Mouse (Mus musculus) spleen, adult 12 weeks (tissue): Measurements from ENCODE around the gene Iqca.

Experiments
- DNase-seq: peaks from one replicate; pipeline ENCODE4 v3.0.0; 2022; ENCODE audit warnings: low spot score

The Iqca gene

GRCm38 (mm10) chr1:90060054-90060453 is 93.1 kb downstream of the Iqca start:
- DNase-seq, result no peak

DNA sequence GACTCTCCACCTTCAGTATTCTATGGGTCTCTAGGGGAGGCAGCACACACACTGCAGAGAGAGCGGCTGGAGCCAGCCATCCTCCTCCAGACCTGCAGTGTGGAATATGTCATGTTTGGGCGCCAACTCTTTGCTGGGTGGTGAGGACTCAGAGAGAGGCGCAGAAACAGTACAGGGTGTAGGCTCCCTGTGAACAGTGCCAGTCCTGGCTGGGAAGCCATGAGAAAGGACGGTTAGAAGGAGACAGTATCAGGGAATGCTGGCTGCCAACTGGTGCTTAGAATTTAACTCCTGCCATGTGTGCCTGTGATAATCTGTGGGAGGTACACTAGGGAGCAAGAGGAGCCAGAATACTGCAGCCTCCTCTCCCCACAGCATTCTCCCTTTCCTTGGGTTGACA is 98.2 kb downstream of the Iqca start:
- no peak for DNase-seq

DNA sequence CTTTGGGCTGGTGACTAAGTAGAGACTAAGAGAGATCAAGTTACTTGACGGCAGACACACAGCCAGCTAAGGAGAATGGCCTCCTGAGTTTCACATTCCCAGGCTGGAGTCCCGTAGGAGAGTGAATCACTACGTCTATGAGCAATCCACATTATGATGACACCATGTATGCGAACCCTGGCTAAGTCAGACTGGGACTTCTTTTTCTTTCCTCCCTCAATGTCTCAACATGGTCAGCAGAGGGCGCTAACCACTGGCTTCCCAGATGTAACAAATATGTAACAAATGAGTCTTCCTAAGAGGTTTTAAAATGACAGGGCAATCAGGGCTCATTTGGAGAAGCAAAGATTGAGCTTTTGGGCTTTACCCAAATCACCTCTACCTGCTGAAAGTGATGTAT is 101.9 kb downstream of the Iqca start:
- no peak for DNase-seq

GRCm38 (mm10) chr1:90050046-90050739 is 103.0 kb downstream of the Iqca start:
- no peak for DNase-seq

DNA sequence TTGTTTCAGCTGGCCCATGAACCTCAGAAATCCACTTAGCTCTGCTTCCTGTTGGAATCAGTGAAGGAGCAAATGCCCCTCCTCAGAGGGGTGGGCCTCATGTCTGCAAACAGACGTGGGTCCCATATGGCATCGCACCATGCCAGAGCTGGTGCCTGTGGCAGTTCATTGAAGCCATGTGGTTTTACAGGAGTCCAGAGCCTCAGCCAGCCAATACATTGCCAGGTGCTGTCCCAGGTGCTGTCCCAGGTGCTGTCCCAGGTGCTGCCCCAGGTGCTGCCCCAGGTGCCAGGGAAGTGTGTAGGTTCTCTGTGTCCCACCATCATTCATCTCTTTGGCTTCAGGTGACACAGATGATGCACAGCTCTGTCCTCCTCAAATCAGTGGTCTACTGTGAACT is 124.9 kb downstream of the Iqca start:
- no peak for DNase-seq

DNA sequence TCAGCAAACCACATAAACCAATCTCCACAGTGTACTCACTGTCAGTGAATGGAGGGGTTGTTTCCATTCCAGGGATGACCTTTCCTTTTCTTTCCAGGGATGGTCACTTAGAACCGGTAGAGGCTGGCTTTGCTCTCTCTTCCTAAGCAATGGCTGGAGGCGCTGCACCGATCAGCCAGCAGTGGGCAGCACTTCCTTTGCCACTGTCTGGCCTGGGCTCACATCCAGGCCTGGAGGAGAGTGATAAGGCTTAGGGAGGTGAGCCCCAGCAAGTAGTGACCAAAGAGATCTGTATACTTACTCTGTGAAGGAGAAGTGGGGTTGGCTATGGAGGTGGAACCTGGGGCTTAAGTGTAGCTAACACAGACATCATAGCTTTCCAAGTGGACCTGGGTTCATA is 126.3 kb downstream of the Iqca start:
- no peak for DNase-seq

GRCm38 (mm10) chr1:90020336-90020735 is 132.9 kb downstream of the Iqca start:
- no peak for DNase-seq

GRCm38 (mm10) chr1:90018071-90018470 is 135.1 kb downstream of the Iqca start:
- no peak for DNase-seq

DNA sequence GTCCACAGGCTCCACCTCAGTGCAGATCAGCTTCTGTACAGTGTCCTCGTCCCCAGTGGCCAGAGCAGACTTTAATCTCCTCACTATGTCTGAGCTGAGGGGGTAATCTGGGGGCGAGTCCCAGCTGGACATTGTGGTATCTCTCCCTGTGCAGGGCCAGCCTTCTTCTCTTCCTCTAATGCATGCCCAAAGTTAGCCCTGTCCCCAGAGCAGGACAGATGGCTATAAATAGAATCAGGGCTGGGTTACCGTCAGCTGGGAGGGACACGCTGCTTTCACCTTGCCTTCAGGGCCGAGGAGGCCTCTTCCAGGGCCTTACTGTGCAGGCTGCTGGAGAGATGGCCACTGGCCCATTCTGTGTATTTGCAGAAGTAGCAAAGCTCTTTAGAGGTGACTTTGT is 138.8 kb downstream of the Iqca start, which contains the start of gene Asb18:
Asb18 (minus strand) TSS at position 221 of the 400 bp plus-strand sequence.
- DNase-seq, result no peak

DNA sequence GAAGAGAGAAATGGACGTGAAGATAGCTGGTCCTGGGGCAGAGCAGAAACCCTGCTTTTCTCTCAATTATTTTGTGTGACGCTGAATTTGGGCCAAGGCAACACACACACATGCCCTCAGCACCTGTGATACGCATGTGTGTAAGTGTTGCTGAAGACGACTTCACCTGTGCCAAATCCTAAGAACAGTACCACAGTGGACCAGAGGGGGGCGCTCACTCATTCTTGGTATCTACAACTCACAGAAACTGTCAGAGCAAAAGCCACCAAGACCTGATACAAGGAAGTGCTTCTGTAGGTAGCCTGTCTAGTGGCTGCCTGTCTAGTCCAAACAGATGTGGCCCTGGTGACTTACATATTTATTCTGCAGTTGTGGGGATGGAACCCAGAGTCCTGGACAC is 139.9 kb downstream of the Iqca start:
- no peak for DNase-seq

- DNase-seq, result no peak
Observed at GRCm38 (mm10) chr1:90012850-90013249, 140.4 kb downstream of the Iqca start.

GRCm38 (mm10) chr1:90012168-90012567 is 141.0 kb downstream of the Iqca start:
- DNase-seq, result no peak

DNA sequence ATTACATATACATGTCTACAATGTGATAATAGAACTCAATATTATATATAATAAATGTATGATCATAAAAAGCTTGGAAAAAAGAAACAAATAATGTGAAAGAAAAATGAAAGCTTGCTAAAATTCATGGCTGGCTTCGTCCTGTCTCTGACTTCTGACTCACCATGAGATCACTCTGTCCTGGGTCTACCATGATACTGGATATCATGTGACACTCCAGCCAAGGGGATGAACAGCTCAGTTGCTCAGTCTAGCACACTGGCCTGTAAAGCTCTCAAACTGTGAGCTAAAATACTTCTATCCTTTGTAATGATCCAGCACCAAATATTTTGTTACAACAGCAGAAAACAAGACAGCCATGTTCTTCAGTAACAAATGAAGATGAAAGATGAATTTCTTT is 143.1 kb downstream of the Iqca start:
- DNase-seq, result no peak

- no peak for DNase-seq
Observed at GRCm38 (mm10) chr1:90009188-90009587, 144.0 kb downstream of the Iqca start.

- no peak for DNase-seq
Observed at GRCm38 (mm10) chr1:90006666-90007065, 146.5 kb downstream of the Iqca start.

- no peak for DNase-seq
Observed at GRCm38 (mm10) chr1:90000981-90001380, 152.2 kb downstream of the Iqca start.

- DNase-seq, result no peak
Observed at GRCm38 (mm10) chr1:89999858-90000257, 153.3 kb downstream of the Iqca start.

- no peak for DNase-seq
Observed at GRCm38 (mm10) chr1:89998696-89999095, 154.5 kb downstream of the Iqca start.

DNA sequence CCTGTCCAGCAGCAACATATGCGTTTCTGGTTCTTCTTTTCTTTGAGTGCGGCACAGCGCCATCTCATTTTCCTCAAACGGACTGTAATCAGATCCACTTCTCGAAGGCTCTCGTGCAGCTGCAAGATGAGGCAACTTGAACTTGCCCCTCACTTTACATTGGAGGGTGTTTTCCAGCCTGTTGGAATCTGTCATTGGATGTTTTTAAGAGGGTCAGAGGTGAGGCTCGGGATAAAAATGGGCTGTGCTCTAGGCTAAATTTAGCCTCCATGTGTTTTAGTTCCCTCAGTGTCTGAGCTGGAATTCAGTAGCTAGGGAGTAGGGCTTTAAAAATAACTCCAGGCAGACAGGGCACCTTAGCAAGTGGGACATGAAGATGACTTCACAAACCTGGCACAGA is 155.1 kb downstream of the Iqca start:
- DNase-seq, result no peak

GRCm38 (mm10) chr1:89992256-89992655 is 160.9 kb downstream of the Iqca start:
- DNase-seq, result no peak
